In the genomic region with DNA sequence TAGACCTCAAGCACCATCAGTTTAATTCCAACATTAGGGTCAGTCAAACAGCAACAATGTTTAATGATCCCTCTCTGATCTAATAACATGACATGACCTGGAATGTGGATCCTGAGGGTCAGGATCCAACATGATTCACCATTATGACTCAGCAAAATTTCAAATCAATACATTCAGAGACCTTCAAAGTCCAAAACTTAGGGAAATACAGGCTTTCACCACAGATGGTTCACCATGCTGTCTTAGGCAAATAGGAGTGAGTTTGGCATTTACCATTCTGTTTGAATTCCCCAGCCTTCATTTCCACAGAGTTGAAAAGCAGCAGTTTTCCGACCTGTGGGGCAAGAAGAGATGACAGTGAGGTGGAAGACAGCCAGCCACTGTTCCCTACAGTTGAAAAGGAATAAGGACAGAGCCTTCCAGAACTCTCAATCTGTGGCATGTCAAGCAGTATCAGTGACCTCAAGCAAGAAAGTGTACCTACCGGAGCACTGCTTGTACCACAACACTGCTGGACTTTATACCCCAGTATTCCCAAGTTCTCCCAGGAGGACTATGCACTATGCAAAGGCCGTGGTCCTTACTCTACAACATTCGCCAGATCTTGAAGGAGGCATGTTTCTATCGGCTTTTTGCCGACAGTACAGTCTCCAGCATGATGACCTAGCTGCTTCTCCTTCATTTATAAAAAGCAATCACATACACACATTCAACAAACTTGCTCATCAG, we compare ENCODE assay signal across 34 mouse cellular contexts. TPM values are rescaled to one million over a fixed set of nuclear protein-coding genes. Genes with fewer than 3 reads are reported as not detected.
A peak's percentile ranks its signal among the peaks of the same experiment; 100 is the strongest.
DNase-seq lines count a peak whose midpoint lies in the region; ATAC-seq and TF ChIP-seq lines count a peak whose summit lies in the region.
"Had no signal": no experiment of that assay in that cellular context is flagged by ENCODE, and none has a peak within 500 bp of the region (broad histone marks: within the 10 kb centered on the region; RNA-seq: fewer than 3 reads in every experiment).

No protein-coding gene starts in this region.

- H3K79me2 ChIP-seq in CH12.LX (replicated peaks; ENCODE audit: control insufficient read depth, extremely low read depth, insufficient read depth, poor library complexity, severe bottlenecking): no peaks in the 10 kb centered on the region

- H3K36me3 ChIP-seq in heart, postnatal 0 days (replicated peaks; ENCODE audit: control insufficient read depth, insufficient read depth, low read length): peaks cover 51% of the 10 kb centered on the region
- H3K36me3 ChIP-seq in heart, embryonic 11.5 days (ENCODE audit: control insufficient read depth, insufficient read depth, low read length): peaks cover 27% of the 10 kb centered on the region
- H3K36me3 ChIP-seq in CH12.LX (replicated peaks in 1 of 2; ENCODE audit: control insufficient read depth in 1 of 2, insufficient read depth in 1 of 2, low read length in 1 of 2): peaks cover 43 to 57% of the 10 kb centered on the region in 2 experiments

- no peak overlapping the region for H3K4me3 ChIP-seq in heart, postnatal 0 days (ENCODE audit: low read depth, low read length)
- no peak overlapping the region for H3K4me3 ChIP-seq in heart, embryonic 11.5 days (ENCODE audit: low read depth, low read length)
- H3K4me3 ChIP-seq in layer of hippocampus, adult 2 months: no peak overlapping the region
- no peak overlapping the region for H3K4me3 ChIP-seq in CH12.LX (replicated peaks in 1 of 3; ENCODE audit: low read depth in 2 of 3, low read length in 2 of 3, poor library complexity in 1 of 3)
- H3K4me3 ChIP-seq: embryonic facial prominence, embryonic 12.5 days; heart, embryonic 10.5 days; limb, embryonic 10.5 days; lung, embryonic 15.5 days; megakaryocyte, embryonic 14.5 days; midbrain, embryonic 15.5 days; neural tube, embryonic 12.5 days had no signal

- peak overlapping the region; percentile 2; the same call in 1 of the 2 replicates for H3K27ac ChIP-seq in heart, postnatal 0 days (ENCODE audit: low read depth)
- no peak overlapping the region for H3K27ac ChIP-seq in heart, embryonic 11.5 days (ENCODE audit: low read depth, low read length)
- peak overlapping the region; percentile 28; the same call in 1 of the 2 replicates for H3K27ac ChIP-seq in layer of hippocampus, adult 2 months
- H3K27ac ChIP-seq in CH12.LX (ENCODE audit: insufficient read depth, low read depth): no peak overlapping the region
- H3K27ac ChIP-seq: embryonic facial prominence, embryonic 12.5 days; heart, embryonic 10.5 days; hindbrain, embryonic 14.5 days; limb, embryonic 10.5 days; liver, embryonic 14.5 days; lung, embryonic 15.5 days; midbrain, embryonic 15.5 days; neural tube, embryonic 12.5 days had no signal

- H3K4me1 ChIP-seq in heart, postnatal 0 days (ENCODE audit: control insufficient read depth, insufficient read depth): no peaks in the 10 kb centered on the region; the same call in 1 of the 2 replicates
- H3K4me1 ChIP-seq in heart, embryonic 11.5 days (ENCODE audit: control insufficient read depth, insufficient read depth, low read length): peaks cover 3% of the 10 kb centered on the region; the same call in 1 of the 2 replicates
- H3K4me1 ChIP-seq in CH12.LX (ENCODE audit: control insufficient read depth in 1 of 2, insufficient read depth in 2 of 2): peaks cover 2% of the 10 kb centered on the region in 2 experiments; a peak in 2 of 4 replicates
- H3K4me1 ChIP-seq: embryonic facial prominence, embryonic 12.5 days; limb, embryonic 10.5 days; lung, embryonic 15.5 days; midbrain, embryonic 15.5 days; neural tube, embryonic 12.5 days had no signal

- H3K9ac ChIP-seq in heart, postnatal 0 days (replicated peaks; ENCODE audit: low read depth, low read length): no peak overlapping the region
- H3K9ac ChIP-seq in heart, embryonic 11.5 days (ENCODE audit: low read depth, low read length): no peak overlapping the region
- H3K9ac ChIP-seq in CH12.LX (ENCODE audit: insufficient read depth, low read depth): no peak overlapping the region
- H3K9ac ChIP-seq: embryonic facial prominence, embryonic 12.5 days; forebrain, postnatal 0 days; hindbrain, embryonic 14.5 days; liver, embryonic 14.5 days; lung, embryonic 15.5 days; midbrain, embryonic 15.5 days; neural tube, embryonic 12.5 days had no signal

- H3K4me2 ChIP-seq in heart, postnatal 0 days (ENCODE audit: low read depth, low read length): no peak overlapping the region
- no peak overlapping the region for H3K4me2 ChIP-seq in heart, embryonic 11.5 days
- H3K4me2 ChIP-seq in CH12.LX (ENCODE audit: insufficient read depth, low read depth, poor library complexity, severe bottlenecking): no peak overlapping the region
- H3K4me2 ChIP-seq: embryonic facial prominence, embryonic 12.5 days; hindbrain, embryonic 14.5 days; lung, embryonic 15.5 days; midbrain, embryonic 15.5 days; neural tube, embryonic 12.5 days had no signal

- dilution Hi-C loops in CH12.LX (cut with MboI; ENCODE audit: extremely low pct_ligation_motif_present, extremely low pct_unique_long_range_greater_than_20kb, low sequenced_read_pairs): no loop called here

- ATAC-seq in heart, postnatal 0 days (ENCODE audit: insufficient read depth, low read depth): no peak
- ATAC-seq in heart, embryonic 11.5 days (replicated peaks; ENCODE audit: insufficient number of reproducible peaks, low FRiP score, low TSS enrichment): no peak
- no peak for ATAC-seq in frontal cortex, adult (ENCODE audit: low TSS enrichment)
- ATAC-seq: forebrain, postnatal 0 days had no signal

- no peak for TF ChIP-seq CTCF in heart, postnatal 0 days (IDR thresholded peaks at IDR 0.05; ENCODE audit: low read depth)
- no peak for TF ChIP-seq CTCF in layer of hippocampus, adult 2 months (conservative IDR thresholded peaks at IDR 0.05)
- no peak for TF ChIP-seq CTCF in CH12.LX (conservative IDR thresholded peaks at IDR 0.05 in 1 of 2, IDR thresholded peaks at IDR 0.05 in 1 of 2; ENCODE audit: low read depth in 2 of 2, low read length in 2 of 2)

- no peaks in the 10 kb centered on the region for H3K9me3 ChIP-seq in heart, postnatal 0 days (replicated peaks; ENCODE audit: control insufficient read depth, low read length)
- no peaks in the 10 kb centered on the region for H3K9me3 ChIP-seq in heart, embryonic 11.5 days (replicated peaks; ENCODE audit: control insufficient read depth, low read length)
- no peaks in the 10 kb centered on the region for H3K9me3 ChIP-seq in CH12.LX (replicated peaks; ENCODE audit: low read length)
- H3K9me3 ChIP-seq: embryonic facial prominence, embryonic 12.5 days; heart, embryonic 10.5 days; limb, embryonic 10.5 days; lung, embryonic 15.5 days; megakaryocyte, embryonic 14.5 days; midbrain, embryonic 15.5 days; neural tube, embryonic 12.5 days had no signal

- no peaks in the 10 kb centered on the region for H3K27me3 ChIP-seq in heart, postnatal 0 days (ENCODE audit: control insufficient read depth, insufficient read depth, low read length)
- no peaks in the 10 kb centered on the region for H3K27me3 ChIP-seq in heart, embryonic 11.5 days (ENCODE audit: control insufficient read depth, insufficient read depth, low read length)
- H3K27me3 ChIP-seq in CH12.LX (replicated peaks): no peaks in the 10 kb centered on the region
- H3K27me3 ChIP-seq: embryonic facial prominence, embryonic 12.5 days; lung, embryonic 15.5 days; midbrain, embryonic 15.5 days; neural tube, embryonic 12.5 days had no signal

- in situ Hi-C loops in CH12.LX (cut with MboI; ENCODE audit: low pct_ligation_motif_present, low pct_unique_long_range_greater_than_20kb, low sequenced_read_pairs): no loop called here

- no peak for TF ChIP-seq RAD21 in CH12.LX (IDR thresholded peaks at IDR 0.05; ENCODE audit: low read depth, low read length)

- no peak for TF ChIP-seq POLR2A in CH12.LX (IDR thresholded peaks at IDR 0.05; ENCODE audit: low read depth, low read length)

- DNase-seq in heart, postnatal 0 days (ENCODE audit: low spot score): no peak
- no peak for DNase-seq in layer of hippocampus, adult 2 months (ENCODE audit: low spot score in 2 of 2)
- DNase-seq in layer of hippocampus, adult 9-10 months (ENCODE audit: low spot score): no peak
- DNase-seq in 3T3-L1 (ENCODE audit: low read depth, low spot score) (peak; percentile 15), CH12.LX (ENCODE audit: extremely low read depth) (no peak)
- DNase-seq in embryo, embryonic 10 days (ENCODE audit: low spot score): no peak
- DNase-seq: cerebellum, adult 11 months; cerebellum, adult 9-11 months; forebrain, postnatal 0 days; heart, postnatal 36 days; kidney, postnatal 14 days; lung, postnatal 36 days; right cerebral cortex, postnatal 14 days; thymus, postnatal 25 days had no signal

- no peak for TF ChIP-seq EP300 in heart, postnatal 0 days (IDR thresholded peaks at IDR 0.05; ENCODE audit: low read depth)
- no peak for TF ChIP-seq EP300 in CH12.LX (IDR thresholded peaks at IDR 0.05; ENCODE audit: low read length)

- WGBS in heart, postnatal 0 days: 79% methylated on average over 6 of the region's 6 CpGs
- WGBS in heart, embryonic 11.5 days (ENCODE audit: insufficient replicate concordance): 90% methylated on average over 6 of the region's 6 CpGs

TF ChIP-seq in CH12.LX, 34 proteins besides CTCF, POLR2A, EP300 and RAD21:
- TF ChIP-seq SMC3 (IDR thresholded peaks at IDR 0.05; ENCODE audit: low read depth, low read length) (no peak), MAFK (IDR thresholded peaks at IDR 0.05; ENCODE audit: insufficient replicate concordance, low read length) (0 out of 2 replicates have a peak, but pooled peaks have one; percentile 11)

RNA-seq across cellular contexts. Expression of gene Osbp, which starts 29.1 kb away (rescaled TPM):
- 32.7 and 43.2 TPM in 2 replicates for total RNA-seq in heart, postnatal 0 days (2014; rRNA removed; ENCODE audit: low replicate concordance)
- polyA plus RNA-seq in heart, postnatal 0 days (2015; fragmentation: Nextera tagmentation; extraction: Ambion mirVana): 4.7 and 5.1 TPM in 2 replicates
- 8.6 and 11.8 TPM in 2 replicates for polyA plus RNA-seq in heart, embryonic 11.5 days (2014; fragmentation: Nextera tagmentation; extraction: Ambion mirVana)
- 10 to 100 TPM; 50.3 to 50.9 TPM for total RNA-seq in layer of hippocampus, adult 2 months (2021)
- total RNA-seq in CH12.LX (2012; rRNA removed) (17.7 and 20.6 TPM in 2 replicates), CH12.LX (2014; rRNA removed) (21.1 and 21.4 TPM in 2 replicates)
- polyA plus RNA-seq in CH12.LX (2012; ENCODE audit: insufficient read length, low read depth): 24.7 and 25.0 TPM in 2 replicates

RNA-seq across cellular contexts. Expression of gene Olfr1423, which starts 46.2 kb away (rescaled TPM):
- total RNA-seq in heart, postnatal 0 days (2014; rRNA removed; ENCODE audit: low replicate concordance): not detected in 2 replicates
- polyA plus RNA-seq in heart, postnatal 0 days (2015; fragmentation: Nextera tagmentation; extraction: Ambion mirVana): not detected in 2 replicates
- polyA plus RNA-seq in heart, embryonic 11.5 days (2014; fragmentation: Nextera tagmentation; extraction: Ambion mirVana): not detected in 2 replicates
- not detected for total RNA-seq in layer of hippocampus, adult 2 months (2021)
- total RNA-seq in CH12.LX (2012; rRNA removed) (under 0.01 TPM in 1 of 2 replicates, not detected in the other), CH12.LX (2014; rRNA removed) (not detected in 2 replicates)
- 0.04 and 0.07 TPM in 2 replicates for polyA plus RNA-seq in CH12.LX (2012; ENCODE audit: insufficient read length, low read depth)
- total RNA-seq: adrenal gland, adult 18-20 months; adrenal gland, postnatal 4 days; forebrain, postnatal 0 days; gastrocnemius, postnatal 4 days; heart, postnatal 36 days; layer of hippocampus, postnatal 10 days; left cerebral cortex, adult 8-10 months had no signal
- polyA plus RNA-seq: cortical plate, adult 2 months; embryonic facial prominence, embryonic 12.5 days; forebrain, embryonic 11.5 days; forebrain, postnatal 0 days; hindbrain, embryonic 14.5 days; intestine, embryonic 14.5 days; liver, embryonic 14.5 days; lung, embryonic 15.5 days; midbrain, embryonic 15.5 days; neural tube, embryonic 12.5 days; spleen, adult 2 months had no signal

Comparison
In these comparisons a context has a peak if more than half of its experiments do, and no peak if none do; other contexts are left out.
1. H3K27ac ChIP-seq: peak in heart, postnatal 0 days (single experiment) and layer of hippocampus, adult 2 months (single experiment); none in heart, embryonic 11.5 days (single experiment) and CH12.LX (single experiment).